Mouse (Mus musculus) MEL (cell line): Measurements from ENCODE around the gene Gm10490. TPM values are rescaled to one million over a fixed set of nuclear protein-coding genes. Genes with fewer than 3 reads are reported as not detected.
A peak's percentile ranks its signal among the peaks of the same experiment; 100 is the strongest.

Experiments used
- DNase-seq: peaks from one replicate; pipeline ENCODE4 v3.0.0; 2011; ENCODE audit warnings: low read depth, low spot score
- H3K27ac ChIP-seq: 2 replicates; pipeline ENCODE4 v1.5.1; 2012; ENCODE audit warnings: low read depth, mild to moderate bottlenecking, control low read depth, low read length, moderate library complexity; ENCODE audit not compliant: control insufficient read depth
- H3K27me3 ChIP-seq, 2 experiments: fragments of 150-350 bp in 1 of 2; sonication (generic) in 1 of 2; 2 replicates each; pipeline ENCODE4 v1.6.1; 2012; ENCODE audit warnings: low read length in 2 of 2, mild to moderate bottlenecking in 2 of 2, improper control_type of control experiment in 1 of 2, moderate library complexity in 1 of 2; ENCODE audit not compliant: insufficient read depth in 2 of 2, control insufficient read depth in 1 of 2
- H3K36me3 ChIP-seq, 2 experiments: 2 replicates each; pipeline ENCODE4 v1.6.1; 2012 to 2014; ENCODE audit warnings: low read length in 2 of 2, improper control_type of control experiment in 1 of 2, inconsistent platforms in 1 of 2, mild to moderate bottlenecking in 1 of 2; ENCODE audit not compliant: insufficient read depth in 2 of 2, control insufficient read depth in 1 of 2
- H3K4me1 ChIP-seq, 2 experiments: fragments of 150-350 bp in 1 of 2; sonication (generic) in 1 of 2; 2 replicates each; pipeline ENCODE4 v1.6.1; 2012; ENCODE audit warnings: low read length in 2 of 2, improper control_type of control experiment in 1 of 2, mild to moderate bottlenecking in 1 of 2; ENCODE audit not compliant: insufficient read depth in 2 of 2, control insufficient read depth in 1 of 2
- H3K4me3 ChIP-seq, 2 experiments: fragments of 150-350 bp in 1 of 2; sonication (generic) in 1 of 2; 2 replicates each; pipeline ENCODE4 v1.5.1; 2012; ENCODE audit warnings: low read depth in 2 of 2, low read length in 2 of 2, mild to moderate bottlenecking in 2 of 2, moderate library complexity in 2 of 2, control low read depth in 1 of 2, improper control_type of control experiment in 1 of 2; ENCODE audit not compliant: control insufficient read depth in 1 of 2, insufficient read depth in 1 of 2
- H3K79me2 ChIP-seq: 2 replicates; pipeline ENCODE4 v1.6.1; 2012; ENCODE audit warnings: mild to moderate bottlenecking, low read length, moderate library complexity; ENCODE audit not compliant: control insufficient read depth, poor library complexity, insufficient read depth
- H3K9ac ChIP-seq: 2 replicates; pipeline ENCODE4 v1.6.1; 2012; ENCODE audit warnings: low read depth, mild to moderate bottlenecking, control low read depth, low read length, moderate library complexity; ENCODE audit not compliant: control insufficient read depth, poor library complexity, severe bottlenecking
- H3K9me3 ChIP-seq: fragments of 150-350 bp; sonication (generic); replicated peaks from 2 replicates; pipeline ENCODE4 v1.6.1; 2012; ENCODE audit warnings: mild to moderate bottlenecking, low read length, improper control_type of control experiment, moderate library complexity; ENCODE audit not compliant: insufficient read depth
- BHLHE40 ChIP-seq: IDR thresholded peaks from 2 replicates; pipeline ENCODE4 v1.6.1; 2012; ENCODE audit warnings: low read depth, mild to moderate bottlenecking, inconsistent platforms, low read length, improper control_type of control experiment, borderline replicate concordance
- CHD1 ChIP-seq: IDR thresholded peaks from 2 replicates; pipeline ENCODE4 v1.6.1; 2012; ENCODE audit warnings: low read depth, mild to moderate bottlenecking, inconsistent platforms, low read length, improper control_type of control experiment
- CHD2 ChIP-seq: IDR thresholded peaks from 2 replicates; pipeline ENCODE4 v1.6.1; 2011; ENCODE audit warnings: low read length, improper control_type of control experiment
- CTCF ChIP-seq, 3 experiments: IDR thresholded peaks in 2 of 3; conservative IDR thresholded peaks in 1 of 3; 2 replicates each; pipeline ENCODE4 v1.5.1; 2011 to 2012; ENCODE audit warnings: low read length in 3 of 3, low read depth in 2 of 3, mild to moderate bottlenecking in 2 of 3, improper control_type of control experiment in 1 of 3, inconsistent platforms in 1 of 3, mixed read lengths in 1 of 3, moderate library complexity in 1 of 3; ENCODE audit not compliant: control insufficient read depth in 1 of 3, insufficient read depth in 1 of 3, poor library complexity in 1 of 3, severe bottlenecking in 1 of 3
- ELF1 ChIP-seq: IDR thresholded peaks from 2 replicates; pipeline ENCODE4 v1.6.1; 2014; ENCODE audit warnings: low read depth, mild to moderate bottlenecking, inconsistent platforms, low read length, improper control_type of control experiment, moderate library complexity
- EP300 ChIP-seq, 2 experiments: IDR thresholded peaks; 2 replicates each; pipeline ENCODE4 v1.6.1; 2011; ENCODE audit warnings: improper control_type of control experiment in 2 of 2, low read length in 2 of 2, low read depth in 1 of 2, mild to moderate bottlenecking in 1 of 2
- ETS1 ChIP-seq: IDR thresholded peaks from 2 replicates; pipeline ENCODE4 v1.6.1; 2012; ENCODE audit warnings: low read depth, mild to moderate bottlenecking, inconsistent platforms, low read length, improper control_type of control experiment, moderate library complexity
- GABPA ChIP-seq: IDR thresholded peaks from 2 replicates; pipeline ENCODE4 v1.6.1; 2012; ENCODE audit warnings: low read depth, mild to moderate bottlenecking, inconsistent platforms, low read length, improper control_type of control experiment, moderate library complexity
- GATA1 ChIP-seq: IDR thresholded peaks from 2 replicates; pipeline ENCODE4 v1.6.1; 2011; ENCODE audit warnings: low read depth, low read length, improper control_type of control experiment
- HCFC1 ChIP-seq: IDR thresholded peaks from 2 replicates; pipeline ENCODE4 v1.6.1; 2012; ENCODE audit warnings: low read depth, mild to moderate bottlenecking, inconsistent platforms, low read length, improper control_type of control experiment, moderate library complexity
- JUND ChIP-seq: IDR thresholded peaks from 2 replicates; pipeline ENCODE4 v1.6.1; 2011; ENCODE audit warnings: low read depth, mild to moderate bottlenecking, improper control_type of control experiment, low read length
- KAT2A ChIP-seq: conservative IDR thresholded peaks from 2 replicates; pipeline ENCODE4 v1.6.1; 2012; ENCODE audit warnings: low read depth, low read length, improper control_type of control experiment, inconsistent platforms
- MAFK ChIP-seq: IDR thresholded peaks from 2 replicates; pipeline ENCODE4 v1.6.1; 2011; ENCODE audit warnings: low read depth, mild to moderate bottlenecking, low read length, improper control_type of control experiment, borderline replicate concordance
- MAX ChIP-seq: IDR thresholded peaks from 2 replicates; pipeline ENCODE4 v1.6.1; 2011; ENCODE audit warnings: low read length, improper control_type of control experiment
- MAZ ChIP-seq: IDR thresholded peaks from 2 replicates; pipeline ENCODE4 v1.6.1; 2012; ENCODE audit warnings: low read depth, mild to moderate bottlenecking, inconsistent platforms, low read length, improper control_type of control experiment
- MEF2A ChIP-seq: IDR thresholded peaks from 2 replicates; pipeline ENCODE4 v1.6.1; 2014; ENCODE audit warnings: low read depth, mild to moderate bottlenecking, inconsistent platforms, low read length, improper control_type of control experiment; ENCODE audit not compliant: poor library complexity, insufficient replicate concordance, severe bottlenecking; ENCODE audit errors: extremely low read depth
- MXI1 ChIP-seq: IDR thresholded peaks from 2 replicates; pipeline ENCODE4 v1.6.1; 2011; ENCODE audit warnings: mild to moderate bottlenecking, low read depth, low read length, improper control_type of control experiment
- MYB ChIP-seq: IDR thresholded peaks from 2 replicates; pipeline ENCODE4 v1.6.1; 2011; ENCODE audit warnings: mild to moderate bottlenecking, low read depth, low read length, improper control_type of control experiment
- MYC ChIP-seq: IDR thresholded peaks from 2 replicates; pipeline ENCODE4 v1.6.1; 2011; ENCODE audit warnings: low read depth, mild to moderate bottlenecking, low read length, improper control_type of control experiment, moderate library complexity
- NELFE ChIP-seq: IDR thresholded peaks from 2 replicates; pipeline ENCODE4 v1.6.1; 2011; ENCODE audit warnings: low read depth, low read length, improper control_type of control experiment
- NRF1 ChIP-seq: IDR thresholded peaks from 2 replicates; pipeline ENCODE4 v1.6.1; 2014; ENCODE audit warnings: low read depth, mild to moderate bottlenecking, inconsistent platforms, low read length, improper control_type of control experiment, moderate library complexity; ENCODE audit not compliant: poor library complexity, insufficient read depth, severe bottlenecking
- POLR2A ChIP-seq, 2 experiments: IDR thresholded peaks; 2 replicates each; pipeline ENCODE4 v1.6.1; 2011 to 2012; ENCODE audit warnings: low read length in 2 of 2, mild to moderate bottlenecking in 2 of 2, control low read depth in 1 of 2, improper control_type of control experiment in 1 of 2, low read depth in 1 of 2, moderate library complexity in 1 of 2; ENCODE audit not compliant: control insufficient read depth in 1 of 2, insufficient read depth in 1 of 2, poor library complexity in 1 of 2
- POLR2AphosphoS2 ChIP-seq: IDR thresholded peaks from 2 replicates; pipeline ENCODE4 v1.6.1; 2011; ENCODE audit warnings: low read length, improper control_type of control experiment
- POLR2AphosphoS5 ChIP-seq: IDR thresholded peaks from 2 replicates; pipeline ENCODE4 v1.6.1; 2012; ENCODE audit warnings: low read depth, borderline replicate concordance, mild to moderate bottlenecking, inconsistent platforms, low read length, moderate library complexity, mixed read lengths
- RAD21 ChIP-seq: IDR thresholded peaks from 2 replicates; pipeline ENCODE4 v1.6.1; 2011; ENCODE audit warnings: mild to moderate bottlenecking, low read depth, low read length, improper control_type of control experiment
- RCOR1 ChIP-seq: IDR thresholded peaks from 2 replicates; pipeline ENCODE4 v1.6.1; 2012; ENCODE audit warnings: low read depth, mild to moderate bottlenecking, inconsistent platforms, low read length, improper control_type of control experiment
- SIN3A ChIP-seq: IDR thresholded peaks from 2 replicates; pipeline ENCODE4 v1.6.1; 2012; ENCODE audit warnings: low read length, improper control_type of control experiment, inconsistent platforms
- SMC3 ChIP-seq: IDR thresholded peaks from 2 replicates; pipeline ENCODE4 v1.6.1; 2011; ENCODE audit warnings: low read depth, low read length, improper control_type of control experiment
- TAL1 ChIP-seq: IDR thresholded peaks from 2 replicates; pipeline ENCODE4 v1.6.1; 2012; ENCODE audit warnings: mild to moderate bottlenecking, inconsistent platforms, low read length, moderate library complexity, mixed read lengths
- TBP ChIP-seq: IDR thresholded peaks from 2 replicates; pipeline ENCODE4 v1.8.0; 2011; ENCODE audit warnings: low read depth, low read length, improper control_type of control experiment
- TCF12 ChIP-seq: IDR thresholded peaks from 2 replicates; pipeline ENCODE4 v1.6.1; 2014; ENCODE audit warnings: low read depth, mild to moderate bottlenecking, inconsistent platforms, low read length, improper control_type of control experiment, moderate library complexity
- UBTF ChIP-seq: IDR thresholded peaks from 2 replicates; pipeline ENCODE4 v1.6.1; 2012; ENCODE audit warnings: low read depth, mild to moderate bottlenecking, inconsistent platforms, low read length, improper control_type of control experiment, moderate library complexity, borderline replicate concordance; ENCODE audit not compliant: insufficient read depth
- USF1 ChIP-seq: IDR thresholded peaks from 2 replicates; pipeline ENCODE4 v1.6.1; 2014; ENCODE audit warnings: low read depth, mild to moderate bottlenecking, inconsistent platforms, low read length, improper control_type of control experiment, moderate library complexity
- USF2 ChIP-seq, 2 experiments: IDR thresholded peaks; 2 replicates each; pipeline ENCODE4 v1.6.1; 2011 to 2012; ENCODE audit warnings: improper control_type of control experiment in 2 of 2, low read length in 2 of 2, borderline replicate concordance in 1 of 2, inconsistent platforms in 1 of 2, low read depth in 1 of 2, mild to moderate bottlenecking in 1 of 2; ENCODE audit not compliant: insufficient read depth in 1 of 2
- ZKSCAN1 ChIP-seq: IDR thresholded peaks from 2 replicates; pipeline ENCODE4 v1.6.1; 2012; ENCODE audit warnings: low read depth, mild to moderate bottlenecking, inconsistent platforms, low read length, improper control_type of control experiment, moderate library complexity
- ZMIZ1 ChIP-seq: IDR thresholded peaks from 2 replicates; pipeline ENCODE4 v1.6.1; 2012; ENCODE audit warnings: low read depth, mild to moderate bottlenecking, inconsistent platforms, low read length, improper control_type of control experiment, moderate library complexity
- ZNF384 ChIP-seq: IDR thresholded peaks from 2 replicates; pipeline ENCODE4 v1.6.1; 2012; ENCODE audit warnings: low read depth, mild to moderate bottlenecking, inconsistent platforms, low read length, improper control_type of control experiment
- polyA plus RNA-seq, 2 experiments: library from polyadenylated mRNA; stranded (reverse) in 1 of 2; unstranded in 1 of 2; fragments of >175 nt in 1 of 2; fragments of >200 nt in 1 of 2; gene quantifications; 2 replicates each; pipeline versions ENCODE4 v1.2.1 to v1.2.4; 2012; ENCODE audit warnings: low replicate concordance in 2 of 2, low read depth in 1 of 2; ENCODE audit not compliant: insufficient read length in 2 of 2, insufficient read depth in 1 of 2, missing spikeins in 1 of 2
- total RNA-seq: library from RNA; depleted of rRNA; stranded (reverse); fragments of 300-350 nt; gene quantifications from 2 replicates; pipeline ENCODE4 v1.2.3, GENCODE M21; 2012

Gene Gm10490
- total and polyA plus RNA-seq, 3 experiments, result not detected

DNA sequence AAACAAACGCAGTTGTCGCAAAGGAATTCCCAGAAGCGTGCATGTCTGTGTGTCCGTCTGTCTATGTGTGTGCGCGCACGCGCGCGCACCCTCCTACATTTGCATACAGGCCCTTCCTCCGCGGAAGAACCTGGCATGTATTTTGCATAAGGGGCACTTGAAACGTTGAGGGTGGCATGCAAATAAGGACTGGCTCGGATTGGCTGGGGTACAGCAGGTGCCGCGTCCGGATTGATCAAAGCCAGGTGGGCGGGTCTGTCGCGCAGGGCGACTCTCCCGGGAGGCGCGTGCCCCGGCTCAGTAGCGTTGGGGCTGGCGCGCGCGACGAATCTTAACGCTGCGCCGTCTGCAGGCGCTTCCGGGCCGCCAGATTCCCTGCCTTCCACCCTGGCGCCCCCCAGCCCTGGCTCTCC is 31.3 kb upstream of the Gm10490 start, which contains the start of gene Pim2:
Gene Pim2, plus strand, starts transcription at position 256 of the 413 bp plus-strand sequence.
- DNase-seq, result peak; percentile 98
- H3K27ac ChIP-seq, result peak within 1 kb of the TSS; percentile 16; the same call in 1 of the 2 replicates
- H3K79me2 ChIP-seq, result no peaks in the 10 kb centered on the region; the same call in 1 of the 2 replicates
- H3K4me1 ChIP-seq, result peaks cover 5 to 11% of the 10 kb centered on the region in 2 experiments
- H3K9ac ChIP-seq, result peak within 1 kb of the TSS; percentile 70
- peaks cover 2 to 8% of the 10 kb centered on the region in 2 experiments; a peak in 3 of 4 replicates for H3K36me3 ChIP-seq
- H3K9me3 ChIP-seq, result no peaks in the 10 kb centered on the region
- no peaks in the 10 kb centered on the region for H3K27me3 ChIP-seq
- H3K4me3 ChIP-seq, result peak within 1 kb of the TSS; percentile 63 to 80
- TF ChIP-seq MXI1 (peak; percentile 80; the same call in 1 of the 2 replicates), SMC3 (no peak), MYB (no peak), BHLHE40 (no peak), MEF2A (no peak), TCF12 (0 out of 2 replicates have a peak, but pooled peaks have one; percentile 41), POLR2AphosphoS5 (no peak), MYC (peak; percentile 71), UBTF (no peak), MAX (peak; percentile 80), MAFK (no peak), MAZ (no peak), ZMIZ1 (peak; percentile 28; the same call in 1 of the 2 replicates), CHD2 (no peak), TAL1 (no peak), CHD1 (no peak), NELFE (peak; percentile 71), GATA1 (no peak), JUND (no peak), USF2 (IDR thresholded peaks at IDR 0.05; ENCODE audit: borderline replicate concordance in 1 of 2, insufficient read depth in 1 of 2, low read depth in 1 of 2, low read length in 2 of 2) (no peak), RAD21 (no peak), POLR2AphosphoS2 (peak; percentile 97), ETS1 (0 out of 2 replicates have a peak, but pooled peaks have one; percentile 1), POLR2A (IDR thresholded peaks at IDR 0.05; ENCODE audit: control insufficient read depth in 1 of 2, insufficient read depth in 1 of 2, low read depth in 1 of 2, low read length in 2 of 2, poor library complexity in 1 of 2) (peak; percentile 70 to 79; a peak in 2 of 4 replicates), ZNF384 (no peak), NRF1 (peak; percentile 77), RCOR1 (no peak), TBP (peak; percentile 77), ELF1 (0 out of 2 replicates have a peak, but pooled peaks have one; percentile 37), SIN3A (0 out of 2 replicates have a peak, but pooled peaks have one; percentile 35), EP300 (IDR thresholded peaks at IDR 0.05; ENCODE audit: low read depth in 1 of 2, low read length in 2 of 2) (no peak), CTCF (IDR thresholded peaks at IDR 0.05 in 2 of 3, conservative IDR thresholded peaks at IDR 0.05 in 1 of 3; ENCODE audit: control insufficient read depth in 1 of 3, insufficient read depth in 1 of 3, low read depth in 2 of 3, low read length in 3 of 3, poor library complexity in 1 of 3, severe bottlenecking in 1 of 3) (0 out of 6 replicates have a peak, but pooled peaks of 1 of the 3 experiments have one; percentile 1), HCFC1 (peak; percentile 61), KAT2A (no peak), USF1 (peak; percentile 81), ZKSCAN1 (0 out of 2 replicates have a peak, but pooled peaks have one; percentile 29), GABPA (no peak)
